In genomic region chr9:57939431-57940348, GRCm38 (mm10) we compare ENCODE assay signal across 8 mouse cellular contexts. TPM values are rescaled to one million over a fixed set of nuclear protein-coding genes. Genes with fewer than 3 reads are reported as not detected.
DNase-seq lines count a peak whose midpoint lies in the region; ATAC-seq lines count a peak whose summit lies in the region.

Sema7a (plus strand) TSS chr9:57940112.

- peak; percentile 81 for DNase-seq in gastrocnemius, postnatal 14 days
- peak; percentile 82 for DNase-seq in induced T-regulatory cell, adult 2 months (ENCODE audit: low read depth)
- DNase-seq in left cerebral cortex, postnatal 10 days (ENCODE audit: extremely low spot score in 1 of 2, low spot score in 2 of 2), result peak; percentile 69 to 90
- DNase-seq in right cerebral cortex, postnatal 25 days, result peak; percentile 88
- DNase-seq in c-Kit-positive CD71-positive TER-119-positive erythroid progenitor cells, embryonic 14.5 days (ENCODE audit: low spot score), result no peak

- ATAC-seq in activated CD4-positive, CD25-positive, alpha-beta regulatory T cell, adult 4 months, result peak; percentile 75
- peak; percentile 69 for ATAC-seq in common myeloid progenitor, adult 5-6 weeks (replicated peaks; ENCODE audit: low read depth, poor library complexity, severe bottlenecking)
- peak; percentile 49 for ATAC-seq in megakaryocyte progenitor cell, adult 5-6 weeks (replicated peaks; ENCODE audit: poor library complexity)

- intact Hi-C loops in gastrocnemius, postnatal 14 days (cut with DNase I; ENCODE audit: low total_unique reads), result loop anchor here (10.0 kb wide), 1 partner anchor 75 kb away; no protein-coding TSS in a partner anchor
- intact Hi-C loops in left cerebral cortex, postnatal 10 days (cut with DNase I), result loop anchor here (10.0 kb wide), 1 partner anchor 265 kb away; the partner anchor contains the start of genes Islr and Islr2

RNA-seq across cellular contexts. Expression of gene Sema7a, which starts in this region (rescaled TPM):
- polyA plus RNA-seq in activated CD4-positive, CD25-positive, alpha-beta regulatory T cell, adult 4 months (2017; shearing (Covaris generic)), result under 1 TPM; 0.16 to 0.55 TPM
- total RNA-seq in common myeloid progenitor, adult 5-6 weeks (2017), result 0.44 and 0.55 TPM in 2 replicates
- total RNA-seq in gastrocnemius, postnatal 14 days (2021), result 10 to 100 TPM; 16.8 to 21.0 TPM
- total RNA-seq in left cerebral cortex, postnatal 10 days (2021), result 100 to 1,000 TPM; 127 to 132 TPM
- 0.10 and 0.27 TPM in 2 replicates for total RNA-seq in megakaryocyte progenitor cell, adult 5-6 weeks (2015)
- total RNA-seq in megakaryocyte progenitor cell, adult 5-6 weeks (2017), result 0.04 and 0.61 TPM in 2 replicates

Comparison
In these comparisons a context has a peak if more than half of its experiments do, and no peak if none do; other contexts are left out.
1. RNA of gene Sema7a (total RNA-seq): 127 to 132 TPM in left cerebral cortex, postnatal 10 days and 16.8 to 21.0 TPM in gastrocnemius, postnatal 14 days; 0.44 to 0.55 TPM in common myeloid progenitor, adult 5-6 weeks and 0.04 to 0.61 TPM in megakaryocyte progenitor cell, adult 5-6 weeks; every median in the first group is over 10 times any median in the second.
2. RNA of gene Sema7a (total RNA-seq): 127 to 132 TPM in left cerebral cortex, postnatal 10 days; 16.8 to 21.0 TPM in gastrocnemius, postnatal 14 days; every median in the first group is over 4 times any median in the second.
3. Peak in ATAC-seq in activated CD4-positive, CD25-positive, alpha-beta regulatory T cell, adult 4 months; RNA of the gene not detected or under 1 TPM.
4. Peak in ATAC-seq in common myeloid progenitor, adult 5-6 weeks; RNA of the gene not detected or under 1 TPM.
5. Peak in ATAC-seq in megakaryocyte progenitor cell, adult 5-6 weeks; RNA of the gene not detected or under 1 TPM.
6. Peak in every context shown above with its lines, with median percentiles within 50 percentile points of each other: ATAC-seq.